Mouse (Mus musculus): ENCODE data around the gene Sipa1l2. TPM values are rescaled to one million over a fixed set of nuclear protein-coding genes. Genes with fewer than 3 reads are reported as not detected.
A peak's percentile ranks its signal among the peaks of the same experiment; 100 is the strongest.
"Not testable (repeated sequence)": the region's sequence is repeated elsewhere in the genome, so short reads cannot be mapped to it uniquely, and the experiment has no call there.

The Sipa1l2 gene
- polyA plus RNA-seq, 1 experiment from 2014 or later, result 10.0 TPM

DNA sequence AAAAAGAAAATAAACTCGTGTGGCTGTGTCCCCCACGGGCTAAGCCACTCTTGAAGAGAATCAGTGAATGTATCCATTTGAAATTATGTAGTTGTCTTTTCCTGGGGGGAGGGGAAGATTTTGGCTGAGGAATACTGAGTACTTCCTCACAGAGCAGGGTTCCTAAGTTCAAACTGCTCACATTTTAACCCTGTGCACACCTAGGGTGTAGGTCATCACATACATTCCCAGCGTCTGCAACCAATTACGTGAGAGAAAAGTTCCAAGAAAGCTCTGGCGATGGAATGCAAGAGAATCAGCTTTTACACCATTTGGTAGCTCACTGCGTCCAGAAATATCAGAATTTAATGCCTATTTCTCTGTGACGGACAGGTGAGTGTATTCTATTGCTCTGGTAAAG, 43.0 kb downstream of the Sipa1l2 start:
- no peaks in the 10 kb centered on the region for H3K9me3 ChIP-seq (ENCODE audit: control insufficient read depth, low read length)
- H3K9ac ChIP-seq (ENCODE audit: low read depth, low read length), result no peak overlapping the region
- H3K4me3 ChIP-seq (ENCODE audit: low read depth, low read length), result no peak overlapping the region
- no peaks in the 10 kb centered on the region for H3K27me3 ChIP-seq (replicated peaks; ENCODE audit: control insufficient read depth, insufficient read depth, low read length)
- ATAC-seq (ENCODE audit: low read depth) (no peak), DNase-seq (ENCODE audit: low spot score) (no peak)
- H3K27ac ChIP-seq (replicated peaks; ENCODE audit: low read depth, low read length), result no peak overlapping the region
- H3K4me2 ChIP-seq (ENCODE audit: low read depth, low read length), result no peak overlapping the region
- no peaks in the 10 kb centered on the region for H3K36me3 ChIP-seq (ENCODE audit: control insufficient read depth, insufficient read depth, low read length)
- 21% methylated on average over 7 of the region's 7 CpGs for WGBS
- H3K4me1 ChIP-seq (ENCODE audit: control insufficient read depth, insufficient read depth, low read length), result peaks cover 35% of the 10 kb centered on the region

DNA sequence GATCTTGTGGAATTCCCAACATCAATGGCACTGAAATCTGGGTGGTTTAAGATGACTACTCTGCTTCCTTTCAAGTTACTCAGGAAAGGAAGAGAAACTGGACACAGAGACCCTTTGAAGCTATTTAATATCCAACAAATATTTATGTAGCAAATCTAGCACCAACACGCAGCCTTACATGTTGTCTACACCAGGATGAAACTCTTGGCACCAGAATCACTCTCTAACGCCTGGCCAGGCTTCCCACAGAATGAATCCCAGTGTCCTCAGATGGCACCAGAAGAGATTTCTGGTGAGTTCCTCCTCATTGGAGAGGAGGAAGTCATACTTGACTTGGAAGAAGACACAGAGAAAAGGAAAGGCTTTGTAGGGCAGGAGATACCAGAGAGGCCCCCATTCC, 45.1 kb downstream of the Sipa1l2 start:
- Histone ChIP-seq H3K27ac (replicated peaks; ENCODE audit: low read depth, low read length) (no peak overlapping the region), H3K27me3 (replicated peaks; ENCODE audit: control insufficient read depth, insufficient read depth, low read length) (no peaks in the 10 kb centered on the region), H3K4me2 (ENCODE audit: low read depth, low read length) (no peak overlapping the region), H3K4me3 (ENCODE audit: low read depth, low read length) (no peak overlapping the region), H3K36me3 (ENCODE audit: control insufficient read depth, insufficient read depth, low read length) (no peaks in the 10 kb centered on the region), H3K4me1 (ENCODE audit: control insufficient read depth, insufficient read depth, low read length) (peaks cover 23% of the 10 kb centered on the region), H3K9ac (ENCODE audit: low read depth, low read length) (no peak overlapping the region), H3K9me3 (ENCODE audit: control insufficient read depth, low read length) (no peaks in the 10 kb centered on the region)
- DNase-seq (ENCODE audit: low spot score) (no peak), ATAC-seq (ENCODE audit: low read depth) (no peak)
- 89% methylated on average over 2 of the region's 2 CpGs for WGBS

DNA sequence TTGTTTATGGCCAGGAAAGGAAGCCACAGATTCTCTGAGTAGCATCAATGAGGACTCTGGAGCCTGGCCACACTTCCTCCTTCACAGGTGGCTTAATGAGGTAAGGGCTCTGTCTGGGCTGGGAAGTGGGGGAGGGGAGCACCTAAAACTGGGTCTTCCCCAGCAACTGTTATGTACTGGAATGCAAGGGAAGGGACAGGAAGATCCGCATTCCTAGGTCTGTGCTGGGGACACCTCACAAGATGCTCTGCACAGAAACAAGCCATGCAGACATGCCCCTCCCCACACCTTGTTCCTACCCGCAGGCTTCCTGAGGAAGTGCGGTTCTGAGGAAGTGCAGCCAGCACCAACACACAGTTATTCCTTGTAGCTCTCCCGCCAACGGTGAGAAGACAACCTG, 46.4 kb downstream of the Sipa1l2 start:
- Histone ChIP-seq H3K9ac (ENCODE audit: low read depth, low read length) (no peak overlapping the region), H3K4me2 (ENCODE audit: low read depth, low read length) (no peak overlapping the region), H3K36me3 (ENCODE audit: control insufficient read depth, insufficient read depth, low read length) (no peaks in the 10 kb centered on the region), H3K27ac (replicated peaks; ENCODE audit: low read depth, low read length) (no peak overlapping the region), H3K9me3 (ENCODE audit: control insufficient read depth, low read length) (no peaks in the 10 kb centered on the region), H3K4me1 (ENCODE audit: control insufficient read depth, insufficient read depth, low read length) (peaks cover 20% of the 10 kb centered on the region), H3K4me3 (ENCODE audit: low read depth, low read length) (no peak overlapping the region), H3K27me3 (replicated peaks; ENCODE audit: control insufficient read depth, insufficient read depth, low read length) (no peaks in the 10 kb centered on the region)
- 36% methylated on average over 5 of the region's 5 CpGs for WGBS
- ATAC-seq (ENCODE audit: low read depth) (peak; percentile 42; the same call in 1 of the 2 replicates), DNase-seq (ENCODE audit: low spot score) (peak; percentile 61)

DNA sequence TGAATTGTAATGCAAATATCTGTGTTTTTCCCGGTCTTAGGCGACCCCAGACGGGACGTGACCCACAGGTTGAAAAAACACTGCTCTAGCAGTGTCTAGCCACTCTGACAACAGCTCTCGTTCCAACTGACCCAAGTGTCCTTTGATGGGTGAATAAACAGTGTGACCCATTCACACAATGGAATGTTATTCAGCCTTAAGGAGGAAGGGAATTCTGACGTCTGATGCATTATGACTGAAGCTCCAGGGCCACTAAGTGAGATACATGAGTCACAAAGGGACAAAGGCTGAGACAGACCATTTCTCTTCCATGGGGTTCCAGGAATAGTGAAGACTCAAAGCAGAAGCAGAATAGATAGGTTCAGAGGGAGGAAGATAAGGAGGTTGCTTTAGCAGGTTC, 47.5 kb downstream of the Sipa1l2 start:
- Histone ChIP-seq H3K4me3 (ENCODE audit: low read depth, low read length) (no peak overlapping the region), H3K4me1 (ENCODE audit: control insufficient read depth, insufficient read depth, low read length) (peaks cover 20% of the 10 kb centered on the region), H3K4me2 (ENCODE audit: low read depth, low read length) (no peak overlapping the region), H3K9ac (ENCODE audit: low read depth, low read length) (no peak overlapping the region), H3K27ac (replicated peaks; ENCODE audit: low read depth, low read length) (no peak overlapping the region), H3K27me3 (replicated peaks; ENCODE audit: control insufficient read depth, insufficient read depth, low read length) (no peaks in the 10 kb centered on the region), H3K9me3 (ENCODE audit: control insufficient read depth, low read length) (no peaks in the 10 kb centered on the region), H3K36me3 (ENCODE audit: control insufficient read depth, insufficient read depth, low read length) (no peaks in the 10 kb centered on the region)
- ATAC-seq (ENCODE audit: low read depth) (no peak), DNase-seq (ENCODE audit: low spot score) (no peak)
- WGBS, result 60% methylated on average over 6 of the region's 6 CpGs

DNA sequence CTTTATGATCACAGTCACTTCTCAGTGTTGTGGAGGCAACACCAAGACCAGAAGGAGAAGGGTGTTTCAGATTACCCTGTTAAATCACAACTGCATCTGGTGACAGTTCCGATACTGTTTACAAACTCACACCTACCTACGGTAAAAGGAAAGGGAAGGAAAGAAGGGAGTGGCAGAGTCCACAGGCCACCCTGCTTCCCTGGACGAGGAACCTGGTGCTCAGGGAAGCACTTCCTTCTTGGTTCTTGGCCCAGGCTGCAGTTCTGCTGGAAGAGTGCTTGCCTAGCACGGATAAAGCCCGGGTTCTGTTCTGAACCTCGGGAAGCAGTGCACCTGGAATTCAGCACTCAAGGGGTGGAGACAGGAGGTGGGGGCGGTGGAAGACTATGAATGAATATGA, 48.5 kb downstream of the Sipa1l2 start:
- Histone ChIP-seq H3K9me3 (ENCODE audit: control insufficient read depth, low read length) (no peaks in the 10 kb centered on the region), H3K27ac (replicated peaks; ENCODE audit: low read depth, low read length) (no peak overlapping the region), H3K4me3 (ENCODE audit: low read depth, low read length) (no peak overlapping the region), H3K36me3 (ENCODE audit: control insufficient read depth, insufficient read depth, low read length) (no peaks in the 10 kb centered on the region), H3K4me1 (ENCODE audit: control insufficient read depth, insufficient read depth, low read length) (peaks cover 9% of the 10 kb centered on the region), H3K4me2 (ENCODE audit: low read depth, low read length) (no peak overlapping the region), H3K27me3 (replicated peaks; ENCODE audit: control insufficient read depth, insufficient read depth, low read length) (no peaks in the 10 kb centered on the region), H3K9ac (ENCODE audit: low read depth, low read length) (no peak overlapping the region)
- ATAC-seq (ENCODE audit: low read depth), result no peak
- DNase-seq (ENCODE audit: low spot score), result no peak
- WGBS, result 59% methylated on average over 7 of the region's 7 CpGs

DNA sequence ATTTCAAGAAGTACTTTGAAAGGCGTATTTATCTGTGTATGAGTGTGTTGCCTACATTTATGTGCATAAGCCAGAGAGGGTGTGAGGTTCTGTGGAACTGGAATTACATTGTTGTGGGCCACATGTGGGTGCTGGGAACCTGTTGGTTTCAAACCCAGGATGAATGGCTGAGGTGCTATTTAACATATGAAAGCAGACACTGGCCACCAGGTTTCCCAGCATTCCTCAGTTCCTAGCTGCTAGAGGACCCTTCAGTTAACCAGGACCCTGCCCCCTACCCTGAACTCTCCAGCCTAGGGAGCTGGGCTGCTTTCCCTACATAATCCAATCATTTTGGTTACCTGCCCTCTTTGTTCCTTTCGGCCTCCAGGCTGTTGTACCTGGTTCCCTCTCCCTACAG, 49.3 kb downstream of the Sipa1l2 start:
- not testable (repeated sequence) for H3K4me2 ChIP-seq (ENCODE audit: low read depth, low read length); H3K27ac ChIP-seq (replicated peaks; ENCODE audit: low read depth, low read length); H3K9me3 ChIP-seq (ENCODE audit: control insufficient read depth, low read length); H3K36me3 ChIP-seq (ENCODE audit: control insufficient read depth, insufficient read depth, low read length); H3K4me1 ChIP-seq (ENCODE audit: control insufficient read depth, insufficient read depth, low read length); H3K9ac ChIP-seq (ENCODE audit: low read depth, low read length); DNase-seq (ENCODE audit: low spot score); H3K4me3 ChIP-seq (ENCODE audit: low read depth, low read length); H3K27me3 ChIP-seq (replicated peaks; ENCODE audit: control insufficient read depth, insufficient read depth, low read length); ATAC-seq (ENCODE audit: low read depth)
- WGBS, result 84% methylated on average over 2 of the region's 2 CpGs

DNA sequence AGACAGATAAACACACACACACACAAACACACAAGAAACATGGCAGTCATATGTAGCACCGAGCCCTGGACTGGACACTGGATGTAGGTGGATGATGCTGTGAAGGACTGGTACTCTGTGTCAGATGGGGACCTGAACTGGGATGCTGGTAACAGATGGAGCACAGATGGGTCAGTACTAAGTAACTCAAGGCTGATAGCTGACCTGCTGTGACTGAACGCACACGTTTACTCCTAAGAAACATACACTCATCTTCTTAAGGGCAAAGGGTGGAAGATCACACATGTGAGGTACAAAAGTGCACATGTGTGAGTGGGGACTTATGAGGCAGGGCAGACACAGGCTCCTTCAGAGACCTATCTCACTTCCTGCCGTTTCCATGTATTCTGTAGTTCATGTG, 50.7 kb downstream of the Sipa1l2 start:
- Histone ChIP-seq H3K4me3 (ENCODE audit: low read depth, low read length) (no peak overlapping the region), H3K4me1 (ENCODE audit: control insufficient read depth, insufficient read depth, low read length) (peaks cover 10% of the 10 kb centered on the region), H3K4me2 (ENCODE audit: low read depth, low read length) (no peak overlapping the region), H3K9me3 (ENCODE audit: control insufficient read depth, low read length) (no peaks in the 10 kb centered on the region), H3K27ac (replicated peaks; ENCODE audit: low read depth, low read length) (no peak overlapping the region), H3K27me3 (replicated peaks; ENCODE audit: control insufficient read depth, insufficient read depth, low read length) (no peaks in the 10 kb centered on the region), H3K9ac (ENCODE audit: low read depth, low read length) (no peak overlapping the region), H3K36me3 (ENCODE audit: control insufficient read depth, insufficient read depth, low read length) (no peaks in the 10 kb centered on the region)
- ATAC-seq (ENCODE audit: low read depth), result no peak
- DNase-seq (ENCODE audit: low spot score), result no peak
- 72% methylated on average over 4 of the region's 4 CpGs for WGBS

DNA sequence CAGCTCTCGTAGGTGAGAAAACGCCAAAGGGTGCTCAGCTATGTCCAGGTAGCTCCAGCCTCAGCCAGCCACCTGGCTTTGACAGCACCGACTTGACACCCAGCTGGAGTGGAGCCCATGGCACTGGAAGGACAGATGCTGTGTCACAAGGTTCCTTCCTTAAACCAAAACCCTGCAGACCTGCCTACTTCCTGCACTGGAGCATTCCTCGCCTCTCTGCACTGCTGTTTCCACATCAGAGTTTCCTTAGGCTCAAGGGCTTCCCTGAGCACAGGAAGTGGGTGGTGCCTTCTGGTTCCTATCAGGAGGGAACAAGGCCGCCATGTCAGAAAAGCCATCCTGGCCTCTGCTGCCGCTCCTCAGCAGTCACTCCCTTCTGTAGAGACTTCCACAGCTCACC, 51.3 kb downstream of the Sipa1l2 start:
- no peaks in the 10 kb centered on the region for H3K27me3 ChIP-seq (replicated peaks; ENCODE audit: control insufficient read depth, insufficient read depth, low read length)
- H3K36me3 ChIP-seq (ENCODE audit: control insufficient read depth, insufficient read depth, low read length), result no peaks in the 10 kb centered on the region
- H3K4me1 ChIP-seq (ENCODE audit: control insufficient read depth, insufficient read depth, low read length), result peaks cover 15% of the 10 kb centered on the region
- no peak overlapping the region for H3K4me2 ChIP-seq (ENCODE audit: low read depth, low read length)
- no peak overlapping the region for H3K4me3 ChIP-seq (ENCODE audit: low read depth, low read length)
- no peak for DNase-seq (ENCODE audit: low spot score)
- no peaks in the 10 kb centered on the region for H3K9me3 ChIP-seq (ENCODE audit: control insufficient read depth, low read length)
- peak overlapping the region; percentile 6; the same call in 1 of the 2 replicates for H3K27ac ChIP-seq (replicated peaks; ENCODE audit: low read depth, low read length)
- H3K9ac ChIP-seq (ENCODE audit: low read depth, low read length), result no peak overlapping the region
- 57% methylated on average over 6 of the region's 6 CpGs for WGBS
- ATAC-seq (ENCODE audit: low read depth), result no peak

DNA sequence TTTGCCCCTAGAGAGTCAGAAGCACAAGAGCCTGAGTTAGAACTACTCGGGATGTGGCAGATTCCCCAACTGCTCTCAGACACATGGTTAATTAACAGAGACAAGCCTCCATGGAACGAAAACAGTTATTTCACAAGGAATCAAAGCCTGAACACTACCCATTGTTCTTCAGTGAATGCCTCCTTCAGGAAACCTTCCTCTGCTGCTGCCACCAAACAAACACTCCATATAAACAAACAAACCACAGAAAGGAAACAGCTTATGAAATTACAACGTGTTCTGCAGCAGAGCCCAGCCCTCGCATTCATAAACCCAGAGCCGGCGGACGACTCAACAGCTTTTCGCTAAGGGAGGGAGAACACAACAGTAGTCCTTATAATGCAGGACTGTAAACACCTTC, 52.2 kb downstream of the Sipa1l2 start:
- no peak overlapping the region for H3K27ac ChIP-seq (replicated peaks; ENCODE audit: low read depth, low read length)
- H3K4me1 ChIP-seq (ENCODE audit: control insufficient read depth, insufficient read depth, low read length), result peaks cover 20% of the 10 kb centered on the region
- DNase-seq (ENCODE audit: low spot score) (no peak), ATAC-seq (ENCODE audit: low read depth) (no peak)
- no peaks in the 10 kb centered on the region for H3K36me3 ChIP-seq (ENCODE audit: control insufficient read depth, insufficient read depth, low read length)
- H3K9me3 ChIP-seq (ENCODE audit: control insufficient read depth, low read length), result no peaks in the 10 kb centered on the region
- WGBS, result 61% methylated on average over 8 of the region's 8 CpGs
- H3K4me3 ChIP-seq (ENCODE audit: low read depth, low read length), result no peak overlapping the region
- no peaks in the 10 kb centered on the region for H3K27me3 ChIP-seq (replicated peaks; ENCODE audit: control insufficient read depth, insufficient read depth, low read length)
- H3K9ac ChIP-seq (ENCODE audit: low read depth, low read length), result no peak overlapping the region
- no peak overlapping the region for H3K4me2 ChIP-seq (ENCODE audit: low read depth, low read length)

Data from embryonic facial prominence, embryonic 14.5 days (tissue).